In the genomic region with DNA sequence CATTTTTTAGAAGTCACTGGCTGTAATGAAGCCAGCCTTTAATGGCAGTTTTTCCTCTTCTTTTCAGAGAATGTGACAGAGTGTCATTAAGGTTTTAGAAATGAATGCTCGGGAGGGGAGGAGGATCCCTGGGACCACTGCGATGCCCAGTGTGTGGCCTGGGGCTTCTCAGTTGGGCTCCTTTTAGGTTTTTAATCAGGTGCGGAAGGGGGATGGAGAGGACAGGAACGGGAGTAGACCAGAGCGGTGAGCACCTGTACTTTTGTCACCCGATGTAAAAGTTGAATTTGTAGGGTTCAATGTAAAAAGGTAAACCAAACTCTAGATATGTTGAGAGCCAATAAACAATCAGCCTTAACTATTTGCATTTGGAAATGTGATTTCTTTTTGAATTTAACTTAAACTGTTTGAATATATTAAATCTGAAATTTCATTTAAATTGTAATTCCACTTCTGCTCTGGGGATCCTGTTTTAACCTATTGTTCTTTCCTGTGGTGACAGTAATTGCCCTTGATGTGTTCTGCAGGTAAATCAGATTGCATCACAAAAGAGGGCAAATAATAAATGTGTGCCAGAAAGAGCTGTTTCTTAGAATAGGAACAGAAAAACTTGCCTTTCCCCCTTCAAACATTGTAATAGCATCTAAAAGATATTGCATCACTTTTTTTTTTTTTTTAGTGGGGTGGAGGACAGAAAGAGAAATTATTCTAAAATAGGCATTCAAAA, we compare ENCODE assay signal across 1 mouse cellular context.
TF ChIP-seq lines count a peak whose summit lies in the region.

No protein-coding gene starts in this region.

TF ChIP-seq in CH12.LX, 34 proteins besides CTCF, POLR2A, EP300 and RAD21:
- TF ChIP-seq ZMIZ1 (IDR thresholded peaks at IDR 0.05; ENCODE audit: low read depth, low read length) (no peak), ZNF384 (IDR thresholded peaks at IDR 0.05; ENCODE audit: low read depth, low read length) (peak; percentile 58)
